Mouse (Mus musculus) layer of hippocampus, adult 8-10 months (tissue): ENCODE measurements around the gene Cacna1h. TPM values are rescaled to one million over a fixed set of nuclear protein-coding genes. Genes with fewer than 3 reads are reported as not detected.

ENCODE experiments used
- DNase-seq, 2 experiments: peaks; one replicate each; pipeline ENCODE4 v3.0.0; 2022; ENCODE audit warnings: low spot score in 2 of 2
- total RNA-seq, 4 experiments: library from RNA; stranded (reverse); gene quantifications; 2 replicates each; pipeline ENCODE4 v1.2.4; 2022

Gene Cacna1h
- total RNA-seq: 100 to 1,000 TPM in 2 of 4 experiments, 10 to 100 TPM in 2; 92.8 to 120 (median 105) TPM

- DNase-seq: peak; percentile 53 to 67
Observed at GRCm38 (mm10) chr17:25433617-25434606, at the start of gene Cacna1h. Cacna1h (minus strand) TSS chr17:25433783.

- no peak for DNase-seq
Observed at GRCm38 (mm10) chr17:25482092-25482491, 48.5 kb upstream of the Cacna1h start.

- no peak for DNase-seq
Observed at GRCm38 (mm10) chr17:25480820-25481219, 47.2 kb upstream of the Cacna1h start.

GRCm38 (mm10) chr17:25480152-25480551 is 46.6 kb upstream of the Cacna1h start:
- no peak for DNase-seq

GRCm38 (mm10) chr17:25475946-25476744 is 42.6 kb upstream of the Cacna1h start:
- peak in 1 of 2 experiments; percentile 74 for DNase-seq

- DNase-seq: peak in 1 of 2 experiments; percentile 62
Observed at GRCm38 (mm10) chr17:25474330-25475077, 40.9 kb upstream of the Cacna1h start.

GRCm38 (mm10) chr17:25472044-25472443 is 38.5 kb upstream of the Cacna1h start:
- DNase-seq: no peak

GRCm38 (mm10) chr17:25471418-25471817 is 37.8 kb upstream of the Cacna1h start:
- no peak for DNase-seq

- DNase-seq: peak; percentile 45 to 78
Observed at GRCm38 (mm10) chr17:25469798-25470197, 36.2 kb upstream of the Cacna1h start.

- DNase-seq: no peak
Observed at GRCm38 (mm10) chr17:25468301-25468700, 34.7 kb upstream of the Cacna1h start.

- DNase-seq: no peak
Observed at GRCm38 (mm10) chr17:25467781-25468180, 34.2 kb upstream of the Cacna1h start.

- DNase-seq: no peak
Observed at GRCm38 (mm10) chr17:25466257-25466656, 32.7 kb upstream of the Cacna1h start.

GRCm38 (mm10) chr17:25464091-25464490 is 30.5 kb upstream of the Cacna1h start:
- DNase-seq: no peak

GRCm38 (mm10) chr17:25463326-25463945 is 29.9 kb upstream of the Cacna1h start:
- no peak for DNase-seq

- no peak for DNase-seq
Observed at GRCm38 (mm10) chr17:25462236-25462875, 28.8 kb upstream of the Cacna1h start.

- peak; percentile 68 to 70 for DNase-seq
Observed at GRCm38 (mm10) chr17:25456540-25456939, 23.0 kb upstream of the Cacna1h start.

- peak in 1 of 2 experiments; percentile 52 for DNase-seq
Observed at GRCm38 (mm10) chr17:25454272-25454671, 20.7 kb upstream of the Cacna1h start, which contains the start of gene Tekt4. Tekt4 (plus strand) TSS chr17:25454615.

- no peak for DNase-seq
Observed at GRCm38 (mm10) chr17:25452246-25452965, 18.8 kb upstream of the Cacna1h start.

GRCm38 (mm10) chr17:25450329-25450728 is 16.7 kb upstream of the Cacna1h start:
- DNase-seq: no peak
